Mouse (Mus musculus) limb, embryonic 14.5 days (tissue): Measurements from ENCODE around the gene Ets1. TPM values are rescaled to one million over a fixed set of nuclear protein-coding genes. Genes with fewer than 3 reads are reported as not detected.
A peak's percentile ranks its signal among the peaks of the same experiment; 100 is the strongest.

Source experiments
- ATAC-seq: fragments of 200-750 bp; cut with Nextera tagmentation; 2 replicates; pipeline ENCODE4 v1.8.0; 2017; ENCODE audit warnings: low read depth, moderate number of reproducible peaks, moderate TSS enrichment; ENCODE audit not compliant: low FRiP score
- DNase-seq: peaks from one replicate; pipeline ENCODE4 v3.0.0-alpha.2; 2015; ENCODE audit warnings: low spot score
- H3K27ac ChIP-seq: fragments of 300-500 bp; sonication (generic); replicated peaks from 2 replicates; pipeline ENCODE4 v1.5.1; 2014; ENCODE audit warnings: low read depth, mild to moderate bottlenecking, low read length, moderate library complexity, mixed read lengths
- H3K27me3 ChIP-seq: fragments of 300-500 bp; sonication (generic); 2 replicates; pipeline ENCODE4 v1.6.1; 2014; ENCODE audit warnings: low read length, mixed read lengths; ENCODE audit not compliant: control insufficient read depth, insufficient read depth
- H3K36me3 ChIP-seq: fragments of 300-500 bp; sonication (generic); 2 replicates; pipeline ENCODE4 v1.6.1; 2014; ENCODE audit warnings: mild to moderate bottlenecking, low read length, moderate library complexity, mixed read lengths; ENCODE audit not compliant: control insufficient read depth, insufficient read depth
- H3K4me1 ChIP-seq: fragments of 300-500 bp; sonication (generic); 2 replicates; pipeline ENCODE4 v1.6.1; 2014; ENCODE audit warnings: antibody characterized with exemption, low read length, mixed read lengths; ENCODE audit not compliant: control insufficient read depth, insufficient read depth
- H3K4me2 ChIP-seq: fragments of 300-500 bp; sonication (generic); replicated peaks from 2 replicates; pipeline ENCODE4 v1.6.1; 2014; ENCODE audit warnings: low read depth, mild to moderate bottlenecking, low read length, moderate library complexity; ENCODE audit not compliant: severe bottlenecking
- H3K4me3 ChIP-seq: fragments of 300-500 bp; sonication (generic); replicated peaks from 2 replicates; pipeline ENCODE4 v1.5.1; 2014; ENCODE audit warnings: low read length
- H3K9ac ChIP-seq: fragments of 300-500 bp; sonication (generic); 2 replicates; pipeline ENCODE4 v1.6.1; 2014; ENCODE audit warnings: mild to moderate bottlenecking, low read depth, low read length, moderate library complexity; ENCODE audit not compliant: severe bottlenecking
- H3K9me3 ChIP-seq: fragments of 300-500 bp; sonication (generic); 2 replicates; pipeline ENCODE4 v1.6.1; 2016; ENCODE audit warnings: low read length; ENCODE audit not compliant: control insufficient read depth
- POLR2A ChIP-seq: fragments of 200-500 bp; IDR thresholded peaks from 2 replicates; pipeline ENCODE4 v1.8.0; 2012; ENCODE audit warnings: inconsistent platforms, mild to moderate bottlenecking, moderate library complexity, borderline replicate concordance; ENCODE audit not compliant: insufficient read depth, insufficient read length; ENCODE audit errors: extremely low read depth
- WGBS: fragments of 180-500 bp; shearing (Covaris S2); extraction: QIAGEN DNeasy Blood & Tissue Kit; methylation state at CpG from one replicate; pipeline ENCODE4 v1.1.7; 2014; 5-methylcytosine and 5-hydroxymethylcytosine counted together
- polyA plus RNA-seq, 2 experiments: library from polyadenylated mRNA; depleted of rRNA in 1 of 2; stranded (reverse) in 1 of 2; unstranded in 1 of 2; fragments of >200 nt; fragmentation: Nextera tagmentation in 1 of 2; extraction: Ambion mirVana in 1 of 2; gene quantifications; 2 replicates each; pipeline versions ENCODE4 v1.2.1 to v1.2.3; 2012 to 2014

The Ets1 gene
- polyA plus RNA-seq, 2 experiments, result 21.3 to 34.3 TPM

GRCm38 (mm10) chr9:32685793-32686558 is 50.0 kb downstream of the Ets1 start:
- Histone ChIP-seq H3K27me3 (no peaks in the 10 kb centered on the region), H3K4me3 (no peak overlapping the region), H3K9me3 (no peaks in the 10 kb centered on the region), H3K27ac (peak overlapping the region; percentile 59), H3K9ac (no peak overlapping the region), H3K4me1 (peaks cover 12% of the 10 kb centered on the region; the same call in 1 of the 2 replicates), H3K36me3 (no peaks in the 10 kb centered on the region), H3K4me2 (no peak overlapping the region)
- DNase-seq (no peak), ATAC-seq (no peak)
- TF ChIP-seq POLR2A, result no peak
- WGBS, result 32% methylated on average over 8 of the region's 8 CpGs

- no peaks in the 10 kb centered on the region for H3K9me3 ChIP-seq
- WGBS, result 67% methylated on average over 2 of the region's 2 CpGs
- H3K27me3 ChIP-seq, result no peaks in the 10 kb centered on the region
- no peak overlapping the region for H3K9ac ChIP-seq
- ATAC-seq, result no peak
- H3K4me1 ChIP-seq, result peaks cover 12% of the 10 kb centered on the region; the same call in 1 of the 2 replicates
- no peak overlapping the region for H3K4me2 ChIP-seq
- H3K36me3 ChIP-seq, result no peaks in the 10 kb centered on the region
- DNase-seq, result no peak
- no peak for TF ChIP-seq POLR2A
- no peak overlapping the region for H3K27ac ChIP-seq
- H3K4me3 ChIP-seq, result no peak overlapping the region
These were observed 52.3 kb downstream of the Ets1 start for GRCm38 (mm10) chr9:32688351-32688750.

DNA sequence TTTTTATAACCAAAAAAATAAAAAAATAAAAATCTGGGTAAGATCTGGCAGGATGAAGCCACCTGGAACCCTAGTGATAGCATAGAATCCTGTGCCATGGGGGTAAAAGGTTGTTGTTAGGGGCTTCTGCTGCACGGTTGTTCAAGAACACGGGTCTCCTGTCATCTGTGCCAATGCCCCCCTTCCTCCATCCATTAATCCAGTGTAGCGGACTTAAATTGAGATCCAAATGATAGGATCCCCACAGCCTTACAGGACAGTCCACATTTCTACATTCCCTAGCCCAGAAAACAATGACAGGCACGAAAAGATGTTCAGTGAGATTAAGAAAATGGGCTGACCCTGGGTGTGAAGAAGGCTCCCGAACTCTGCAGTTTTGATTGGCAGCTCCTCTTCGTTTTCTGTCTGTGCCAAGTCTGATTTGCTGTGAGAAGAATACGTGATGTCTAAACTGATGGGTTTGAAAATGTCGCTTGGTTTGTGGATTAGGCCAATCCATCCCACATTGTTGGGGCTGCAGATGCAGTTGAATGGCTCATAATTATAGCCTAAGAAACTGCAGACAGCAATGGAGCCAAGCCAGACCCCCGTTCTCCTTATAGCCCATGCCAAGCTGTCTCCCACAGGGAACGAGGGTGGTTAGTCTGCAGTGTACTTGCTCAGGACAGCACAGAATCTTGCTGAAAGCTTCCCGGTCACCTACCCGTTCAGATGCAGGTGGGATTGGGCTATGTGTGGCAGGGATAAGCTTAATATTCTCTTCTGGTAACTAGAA is 55.3 kb downstream of the Ets1 start:
- WGBS, result 82% methylated on average over 12 of the region's 12 CpGs
- Histone ChIP-seq H3K9me3 (no peaks in the 10 kb centered on the region), H3K27me3 (no peaks in the 10 kb centered on the region), H3K9ac (no peak overlapping the region), H3K36me3 (no peaks in the 10 kb centered on the region), H3K4me2 (no peak overlapping the region), H3K4me3 (no peak overlapping the region), H3K27ac (no peak overlapping the region), H3K4me1 (peaks cover 10% of the 10 kb centered on the region)
- ATAC-seq, result no peak
- TF ChIP-seq POLR2A, result no peak
- DNase-seq, result no peak

- Histone ChIP-seq H3K4me3 (no peak overlapping the region), H3K36me3 (no peaks in the 10 kb centered on the region), H3K27ac (no peak overlapping the region), H3K9me3 (no peaks in the 10 kb centered on the region), H3K4me1 (peaks cover 7% of the 10 kb centered on the region), H3K9ac (no peak overlapping the region), H3K4me2 (no peak overlapping the region), H3K27me3 (no peaks in the 10 kb centered on the region)
- ATAC-seq (no peak), DNase-seq (no peak)
- WGBS, result 75% methylated on average over 2 of the region's 2 CpGs
- no peak for TF ChIP-seq POLR2A
These were observed 56.9 kb downstream of the Ets1 start for GRCm38 (mm10) chr9:32692944-32693343.

- Histone ChIP-seq H3K4me3 (no peak overlapping the region), H3K4me1 (peaks cover 9% of the 10 kb centered on the region), H3K27me3 (no peaks in the 10 kb centered on the region), H3K9me3 (no peaks in the 10 kb centered on the region), H3K9ac (no peak overlapping the region), H3K4me2 (no peak overlapping the region), H3K27ac (no peak overlapping the region), H3K36me3 (no peaks in the 10 kb centered on the region)
- DNase-seq, result no peak
- WGBS, result 74% methylated on average over 3 of the region's 3 CpGs
- no peak for ATAC-seq
- TF ChIP-seq POLR2A, result no peak
These were observed 57.4 kb downstream of the Ets1 start for GRCm38 (mm10) chr9:32693411-32693810.
